Mouse (Mus musculus) limb, embryonic 11.5 days (tissue): ENCODE data around the gene Cyb5d1. TPM values are rescaled to one million over a fixed set of nuclear protein-coding genes. Genes with fewer than 3 reads are reported as not detected.

Experiments
- ATAC-seq: fragments of 200-750 bp; cut with Nextera tagmentation; 2 replicates; pipeline ENCODE4 v1.8.0; 2017; ENCODE audit warnings: low read depth; ENCODE audit not compliant: insufficient number of reproducible peaks, low FRiP score, low TSS enrichment
- DNase-seq: peaks from one replicate; pipeline ENCODE4 v3.0.0-alpha.2; 2015; ENCODE audit warnings: low spot score
- H3K27ac ChIP-seq: fragments of 300-500 bp; sonication (generic); replicated peaks from 2 replicates; pipeline ENCODE4 v1.5.1; 2014; ENCODE audit warnings: low read depth, mild to moderate bottlenecking, low read length
- H3K27me3 ChIP-seq: fragments of 300-500 bp; sonication (generic); 2 replicates; pipeline ENCODE4 v1.6.1; 2014; ENCODE audit warnings: mild to moderate bottlenecking, low read length, mixed read lengths; ENCODE audit not compliant: control insufficient read depth, insufficient read depth
- H3K36me3 ChIP-seq: fragments of 300-500 bp; sonication (generic); 2 replicates; pipeline ENCODE4 v1.6.1; 2014; ENCODE audit warnings: mild to moderate bottlenecking, low read length, moderate library complexity, mixed read lengths; ENCODE audit not compliant: control insufficient read depth, insufficient read depth
- H3K4me1 ChIP-seq: fragments of 300-500 bp; sonication (generic); 2 replicates; pipeline ENCODE4 v1.6.1; 2014; ENCODE audit warnings: low read length, mixed read lengths; ENCODE audit not compliant: control insufficient read depth, insufficient read depth
- H3K4me2 ChIP-seq: fragments of 300-500 bp; sonication (generic); 2 replicates; pipeline ENCODE4 v1.6.1; 2014; ENCODE audit warnings: low read depth, mild to moderate bottlenecking, moderate library complexity; ENCODE audit not compliant: severe bottlenecking
- H3K4me3 ChIP-seq: fragments of 300-500 bp; sonication (generic); 2 replicates; pipeline ENCODE4 v1.5.1; 2014; ENCODE audit warnings: low read depth, low read length
- H3K9ac ChIP-seq: fragments of 300-500 bp; sonication (generic); 2 replicates; pipeline ENCODE4 v1.6.1; 2014; ENCODE audit warnings: mild to moderate bottlenecking, low read length
- H3K9me3 ChIP-seq: fragments of 300-500 bp; sonication (generic); 2 replicates; pipeline ENCODE4 v1.6.1; 2016; ENCODE audit warnings: low read length; ENCODE audit not compliant: control insufficient read depth
- WGBS: fragments of 180-500 bp; shearing (Covaris S2); extraction: QIAGEN DNeasy Blood & Tissue Kit; methylation state at CpG from one replicate; pipeline ENCODE4 v1.1.7; 2014; 5-methylcytosine and 5-hydroxymethylcytosine counted together
- polyA plus RNA-seq: library from polyadenylated mRNA; unstranded; fragments of >200 nt; fragmentation: Nextera tagmentation; extraction: Ambion mirVana; gene quantifications from 2 replicates; pipeline ENCODE4 v1.2.1, GENCODE M21; 2014

The Cyb5d1 gene
- polyA plus RNA-seq, 1 experiment from 2014 or later = 29.2 TPM

- H3K9me3 ChIP-seq = no peaks in the 10 kb centered on the region
- DNase-seq (no peak), ATAC-seq (no peak)
- no peak overlapping the region for H3K9ac ChIP-seq
- no peak overlapping the region for H3K4me3 ChIP-seq
- H3K36me3 ChIP-seq = peaks cover 58% of the 10 kb centered on the region
- no peak overlapping the region for H3K27ac ChIP-seq
- 84% methylated on average over 12 of the region's 12 CpGs for WGBS
- H3K27me3 ChIP-seq = no peaks in the 10 kb centered on the region
- H3K4me1 ChIP-seq = peaks cover 37% of the 10 kb centered on the region
- no peak overlapping the region for H3K4me2 ChIP-seq
Observed at GRCm38 (mm10) chr11:69401987-69402386, 6.6 kb upstream of the Cyb5d1 start.

DNA sequence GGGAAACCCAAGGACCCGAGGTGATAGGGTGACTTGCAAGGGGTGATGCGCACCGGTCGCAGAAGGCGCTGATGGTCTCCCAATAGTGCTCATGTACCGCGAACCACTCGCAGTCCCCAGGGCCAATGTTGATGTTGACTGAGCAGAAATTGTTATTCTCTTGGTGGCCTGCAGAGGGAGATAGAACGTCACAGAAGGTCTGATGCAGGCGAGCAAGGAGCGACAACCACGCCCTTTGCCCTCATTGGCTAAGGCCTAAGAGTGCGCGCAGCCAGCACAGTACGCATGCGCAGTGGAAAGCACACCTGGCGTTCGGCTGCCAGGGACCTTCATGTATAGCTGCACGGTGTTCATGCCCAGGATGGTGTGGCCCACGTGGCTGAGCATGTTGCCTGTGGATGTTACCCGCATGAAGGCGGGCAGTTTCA is 5.8 kb upstream of the Cyb5d1 start:
- WGBS = 18% methylated on average over 22 of the region's 22 CpGs
- peak; percentile 92 for DNase-seq
- H3K36me3 ChIP-seq = peaks cover 52% of the 10 kb centered on the region
- H3K4me2 ChIP-seq = no peak overlapping the region
- H3K4me3 ChIP-seq = no peak overlapping the region
- peaks cover 42% of the 10 kb centered on the region for H3K4me1 ChIP-seq
- no peak overlapping the region; the same call in 1 of the 2 replicates for H3K9ac ChIP-seq
- H3K27me3 ChIP-seq = no peaks in the 10 kb centered on the region
- H3K27ac ChIP-seq = no peak overlapping the region
- H3K9me3 ChIP-seq = no peaks in the 10 kb centered on the region
- peak; percentile 67 for ATAC-seq

- peak overlapping the region; percentile 45 for H3K9ac ChIP-seq
- H3K36me3 ChIP-seq = peaks cover 42% of the 10 kb centered on the region
- 73% methylated on average over 25 of the region's 25 CpGs for WGBS
- DNase-seq (peak; percentile 32), ATAC-seq (no peak)
- 0 out of 2 replicates have a peak overlapping the region, but pooled peaks have one; percentile 14 for H3K4me3 ChIP-seq
- no peaks in the 10 kb centered on the region for H3K27me3 ChIP-seq
- H3K27ac ChIP-seq = peak overlapping the region; percentile 47; the same call in 1 of the 2 replicates
- H3K4me2 ChIP-seq = peak overlapping the region; percentile 29; the same call in 1 of the 2 replicates
- peaks cover 42% of the 10 kb centered on the region for H3K4me1 ChIP-seq
- H3K9me3 ChIP-seq = no peaks in the 10 kb centered on the region
Observed at GRCm38 (mm10) chr11:69400083-69400850, 4.8 kb upstream of the Cyb5d1 start.

GRCm38 (mm10) chr11:69399201-69400082 is 4.0 kb upstream of the Cyb5d1 start:
- H3K4me2 ChIP-seq = peak overlapping the region; percentile 29
- no peak for ATAC-seq
- H3K9me3 ChIP-seq = no peaks in the 10 kb centered on the region
- H3K9ac ChIP-seq = peak overlapping the region; percentile 45; the same call in 1 of the 2 replicates
- H3K4me1 ChIP-seq = peaks cover 42% of the 10 kb centered on the region
- peaks cover 35% of the 10 kb centered on the region for H3K36me3 ChIP-seq
- peak overlapping the region; percentile 14; the same call in 1 of the 2 replicates for H3K4me3 ChIP-seq
- no peaks in the 10 kb centered on the region for H3K27me3 ChIP-seq
- 13% methylated on average over 66 of the region's 66 CpGs for WGBS
- peak overlapping the region; percentile 47; the same call in 1 of the 2 replicates for H3K27ac ChIP-seq
- peak; percentile 69 for DNase-seq

- Histone ChIP-seq H3K27me3 (no peaks in the 10 kb centered on the region), H3K4me3 (0 out of 2 replicates have a peak overlapping the region, but pooled peaks have one; percentile 62), H3K27ac (no peak overlapping the region), H3K36me3 (peaks cover 28% of the 10 kb centered on the region), H3K9ac (no peak overlapping the region; the same call in 1 of the 2 replicates), H3K9me3 (no peaks in the 10 kb centered on the region), H3K4me1 (peaks cover 42% of the 10 kb centered on the region), H3K4me2 (peak overlapping the region; percentile 56)
- no peak for ATAC-seq
- DNase-seq = peak; percentile 45
- WGBS = 14% methylated on average over 21 of the region's 21 CpGs
Observed at GRCm38 (mm10) chr11:69398486-69399200, 3.2 kb upstream of the Cyb5d1 start.

DNA sequence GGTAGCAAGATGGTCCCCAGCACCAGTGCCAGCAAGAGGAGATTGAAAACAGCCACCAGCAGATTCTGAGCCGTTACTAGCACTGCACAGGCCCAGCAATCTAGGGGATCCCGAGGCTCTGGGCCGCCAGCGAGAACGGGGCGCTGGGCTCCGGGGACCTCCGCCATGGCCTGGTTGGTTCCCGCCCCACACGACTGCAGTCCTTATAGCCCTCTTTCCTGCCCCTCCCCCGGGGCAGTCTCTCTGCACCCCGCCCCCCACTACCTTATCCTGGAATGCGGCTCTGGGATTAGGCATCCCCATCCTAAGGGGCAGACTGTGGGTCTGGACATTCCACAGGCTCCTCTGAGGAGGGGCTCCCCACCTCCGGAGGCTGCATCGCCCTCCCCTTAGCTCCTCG is 2.6 kb upstream of the Cyb5d1 start, which contains the start of gene Tmem88:
Gene Tmem88 (minus strand): TSS at position 176 of the 400 bp plus-strand sequence.
- H3K4me2 ChIP-seq = peak within 1 kb of the TSS; percentile 80
- H3K36me3 ChIP-seq = peaks cover 24% of the 10 kb centered on the region
- peak within 1 kb of the TSS; percentile 49 for H3K27ac ChIP-seq
- H3K9me3 ChIP-seq = no peaks in the 10 kb centered on the region
- DNase-seq = peak; percentile 73
- H3K9ac ChIP-seq = peak within 1 kb of the TSS; percentile 67
- H3K4me3 ChIP-seq = peak within 1 kb of the TSS; percentile 62
- peak; percentile 32; the same call in 1 of the 2 replicates for ATAC-seq
- peaks cover 42% of the 10 kb centered on the region for H3K4me1 ChIP-seq
- WGBS = 6% methylated on average over 16 of the region's 16 CpGs
- H3K27me3 ChIP-seq = no peaks in the 10 kb centered on the region

- Histone ChIP-seq H3K4me3 (peak overlapping the region; percentile 62), H3K4me2 (peak overlapping the region; percentile 56), H3K9ac (peak overlapping the region; percentile 67), H3K36me3 (peaks cover 24% of the 10 kb centered on the region), H3K27ac (peak overlapping the region; percentile 49), H3K27me3 (no peaks in the 10 kb centered on the region), H3K9me3 (no peaks in the 10 kb centered on the region), H3K4me1 (peaks cover 42% of the 10 kb centered on the region)
- ATAC-seq (no peak), DNase-seq (peak; percentile 63)
- WGBS = 11% methylated on average over 24 of the region's 24 CpGs
Observed at GRCm38 (mm10) chr11:69397581-69398057, 2.2 kb upstream of the Cyb5d1 start.
